Mouse (Mus musculus) R1 (cell line): ENCODE measurements around the gene Cyp8b1.
A peak's percentile ranks its signal among the peaks of the same experiment; 100 is the strongest.

Source experiments
- DNase-seq: peaks from one replicate; pipeline ENCODE4 v3.0.0-alpha.2; 2018; ENCODE audit warnings: low read depth, low spot score

Cyp8b1 gene

DNA sequence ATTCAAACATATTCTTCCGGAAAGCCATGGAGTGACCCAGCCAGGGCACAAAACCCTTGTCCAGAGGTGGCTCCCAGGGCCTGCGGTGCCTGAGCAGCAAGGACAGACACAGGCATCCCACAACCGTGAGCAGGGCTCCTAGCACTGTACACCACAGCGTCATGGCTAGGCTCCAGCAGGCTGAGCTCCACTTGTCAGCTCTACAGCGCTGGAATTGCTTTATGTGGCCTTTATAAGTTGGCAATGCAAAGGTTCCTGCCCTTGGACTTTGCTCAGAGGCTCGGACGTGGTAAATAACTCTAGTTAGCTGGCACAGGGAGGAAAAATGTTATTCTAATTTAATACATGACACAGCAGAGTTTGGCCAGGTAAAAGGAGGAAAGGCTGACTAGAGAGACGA, at the start of gene Cyp8b1:
Gene Cyp8b1, minus strand, starts transcription at position 204 of the 400 bp plus-strand sequence.
- DNase-seq, result no peak

DNA sequence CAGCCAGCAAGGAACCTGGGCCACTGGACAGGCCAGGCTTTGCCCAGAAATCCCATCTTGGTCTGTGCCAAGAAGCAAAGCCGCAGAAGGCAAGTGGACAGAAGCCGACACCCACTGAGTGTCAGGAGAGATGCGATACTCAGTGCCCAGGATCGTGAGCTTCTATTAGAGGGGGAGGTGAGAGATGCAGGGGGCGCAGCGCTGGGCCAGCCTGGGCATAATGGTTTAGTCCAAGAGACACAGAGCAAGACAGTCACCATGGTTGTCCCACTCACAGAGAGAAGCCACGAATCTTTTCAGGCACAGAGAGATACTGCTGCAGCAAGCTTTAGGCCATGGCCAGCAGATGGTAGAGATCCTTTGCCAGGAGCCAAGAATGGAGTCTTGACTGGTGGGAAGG, 48.8 kb upstream of the Cyp8b1 start:
- no peak for DNase-seq

DNA sequence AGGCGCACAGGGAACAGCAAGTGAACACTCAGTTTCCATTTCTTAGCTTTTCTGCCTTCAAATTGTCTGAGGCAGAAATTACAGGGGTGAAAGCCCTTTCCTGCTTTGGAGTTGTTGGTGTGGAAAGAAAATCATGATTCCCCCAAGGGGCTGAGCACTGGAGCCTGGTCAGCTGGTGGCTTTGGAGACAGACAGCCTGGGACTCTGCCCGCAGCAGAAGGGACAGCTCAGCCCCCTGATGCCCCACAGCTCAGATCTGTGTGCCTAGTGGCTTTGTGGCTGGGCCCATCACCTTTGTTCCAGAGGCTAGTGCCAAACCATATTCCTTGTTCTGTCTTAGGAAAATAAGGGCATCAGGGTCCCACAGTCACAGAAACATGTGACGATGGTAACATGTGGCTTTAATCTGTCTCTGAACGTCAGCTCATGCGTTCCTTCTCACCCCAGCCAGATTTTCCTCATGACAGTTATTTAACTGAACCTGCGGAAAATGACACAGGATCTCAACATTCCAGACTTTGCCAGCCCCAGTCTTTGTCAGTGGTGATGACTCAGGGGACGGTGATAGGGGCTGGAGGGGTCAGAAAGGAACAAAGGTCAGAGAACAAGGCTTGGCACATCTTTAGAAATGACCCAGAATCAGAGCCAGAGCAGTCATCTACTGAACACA, 44.0 kb upstream of the Cyp8b1 start:
- no peak for DNase-seq

DNA sequence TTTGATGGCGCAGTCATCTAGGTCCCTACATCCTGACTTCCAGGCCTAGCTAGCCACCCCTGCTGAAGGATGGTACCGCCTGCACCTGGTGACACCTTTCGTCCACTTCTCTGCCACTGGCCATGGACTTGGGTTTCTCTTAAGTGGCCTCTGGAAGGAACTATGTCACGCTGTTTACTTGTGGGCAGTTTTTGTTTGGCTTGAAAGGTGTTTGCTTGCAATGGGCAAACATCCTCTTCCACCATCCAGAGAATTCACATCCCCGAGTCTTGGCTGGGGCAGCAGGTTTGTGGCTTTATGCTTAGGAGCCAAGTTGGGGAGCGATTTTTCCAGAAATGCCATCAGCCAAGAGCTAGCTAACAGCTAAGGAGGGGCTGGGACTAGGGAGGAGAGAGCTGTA, 36.5 kb upstream of the Cyp8b1 start:
- DNase-seq, result no peak

DNA sequence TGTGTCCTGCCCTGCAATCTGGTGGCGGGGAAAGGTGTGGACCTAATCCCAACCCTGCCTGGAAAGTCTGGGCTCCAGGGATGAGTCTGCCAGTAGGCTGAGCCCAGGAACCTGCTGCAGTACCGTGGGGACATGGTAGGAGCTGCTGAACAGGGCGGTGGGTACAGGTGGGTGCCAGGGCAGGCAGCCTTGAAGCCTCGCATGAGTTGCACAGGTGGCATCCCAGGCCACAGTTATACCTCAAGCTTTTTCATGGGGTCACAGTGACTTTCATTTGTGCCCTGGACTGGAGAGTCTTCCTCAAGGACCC, 35.0 kb upstream of the Cyp8b1 start:
- no peak for DNase-seq

DNA sequence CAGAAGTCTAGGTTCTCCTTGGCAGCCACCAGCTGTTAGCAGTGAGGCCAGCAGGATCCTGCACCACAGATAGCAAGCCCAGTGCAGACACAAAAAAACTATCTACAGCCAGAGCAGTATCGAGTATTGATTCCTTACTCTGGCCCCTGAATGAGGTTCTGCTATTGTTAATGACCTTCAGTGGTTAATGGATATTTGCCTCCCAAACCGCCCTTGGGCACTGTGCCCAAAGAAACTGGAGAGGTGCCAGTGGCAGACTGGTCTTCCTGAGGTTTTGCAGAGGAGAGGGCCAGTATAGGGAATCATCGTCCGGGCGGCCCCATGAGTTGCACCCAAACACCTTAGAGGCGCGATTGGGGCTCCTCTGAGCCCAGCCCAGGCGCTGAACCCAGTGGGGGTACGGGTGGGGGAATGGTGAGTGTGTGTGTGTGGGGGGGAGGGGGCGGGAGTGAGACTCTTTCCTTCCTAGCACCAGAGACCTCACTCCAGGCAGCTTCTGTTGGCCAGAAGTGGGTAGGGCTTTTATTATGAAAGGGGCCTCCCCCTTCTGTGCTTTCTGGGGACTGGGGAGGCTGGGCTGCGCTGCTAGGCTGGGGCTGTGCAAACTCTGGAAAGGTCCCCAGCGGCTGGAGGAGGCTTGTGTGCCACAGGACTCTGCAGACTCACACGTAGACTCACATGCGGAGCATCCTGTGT, 34.5 kb upstream of the Cyp8b1 start, which contains the start of gene Fam198a:
Gene Fam198a, plus strand, starts transcription at position 571 of the 696 bp plus-strand sequence.
- peak; percentile 46 for DNase-seq

DNA sequence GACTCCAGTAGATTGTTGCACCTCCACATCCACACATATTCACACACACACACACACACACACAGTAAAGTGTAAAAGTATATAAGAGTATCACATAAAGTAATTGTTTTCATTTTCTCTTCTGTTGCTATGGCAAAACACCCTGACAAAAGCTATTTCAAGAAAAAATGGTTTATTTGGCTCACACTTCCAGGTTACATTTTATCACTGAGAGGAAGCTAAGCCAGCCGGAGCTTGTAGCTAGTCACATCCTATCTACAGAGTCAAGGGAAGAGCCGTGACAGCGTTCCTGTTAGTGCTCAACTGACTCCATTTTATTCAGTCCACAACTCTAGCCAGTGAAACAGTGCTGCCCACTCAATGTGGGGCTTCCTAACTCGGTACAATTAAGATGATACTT, 32.3 kb upstream of the Cyp8b1 start:
- DNase-seq, result no peak

DNA sequence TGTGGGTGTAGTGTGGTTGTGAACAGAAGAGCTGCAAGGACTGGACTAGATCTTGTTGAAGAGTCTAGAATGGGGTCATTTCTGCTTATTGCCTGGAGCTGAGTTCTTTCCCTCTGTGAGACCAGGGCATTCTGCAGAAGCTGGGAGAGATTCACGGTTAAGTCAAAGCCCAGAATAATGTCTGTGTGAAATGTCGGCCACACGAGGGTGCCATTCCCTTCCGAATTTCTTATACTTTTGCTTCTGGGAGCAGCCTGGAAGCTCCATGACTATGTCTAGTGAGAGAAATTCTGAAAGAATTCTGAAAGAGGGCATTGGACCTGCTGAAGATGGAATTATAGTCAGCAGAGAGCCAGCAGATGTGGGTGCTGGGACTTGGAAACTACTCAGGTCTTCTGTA, 31.7 kb upstream of the Cyp8b1 start:
- peak; percentile 14 for DNase-seq

DNA sequence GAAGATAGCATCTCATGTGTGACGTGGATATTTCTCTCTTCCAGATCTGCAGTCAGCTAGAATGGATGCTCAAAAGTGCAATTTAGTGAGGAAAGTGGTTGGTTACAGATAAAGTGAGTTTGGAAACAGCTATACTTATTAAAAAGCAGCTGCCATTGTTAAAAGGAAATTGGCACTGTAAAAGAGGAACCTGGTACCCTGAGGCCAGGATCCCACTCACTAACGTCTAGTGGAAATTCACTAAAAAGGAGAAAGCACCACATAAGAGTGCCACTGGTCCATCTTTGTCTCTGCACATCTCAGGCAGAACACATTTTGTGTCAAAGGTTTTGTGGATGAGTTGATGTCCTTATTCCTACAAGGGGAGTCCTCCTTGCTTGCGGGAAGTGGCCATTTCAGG, 27.5 kb upstream of the Cyp8b1 start:
- DNase-seq, result no peak

DNA sequence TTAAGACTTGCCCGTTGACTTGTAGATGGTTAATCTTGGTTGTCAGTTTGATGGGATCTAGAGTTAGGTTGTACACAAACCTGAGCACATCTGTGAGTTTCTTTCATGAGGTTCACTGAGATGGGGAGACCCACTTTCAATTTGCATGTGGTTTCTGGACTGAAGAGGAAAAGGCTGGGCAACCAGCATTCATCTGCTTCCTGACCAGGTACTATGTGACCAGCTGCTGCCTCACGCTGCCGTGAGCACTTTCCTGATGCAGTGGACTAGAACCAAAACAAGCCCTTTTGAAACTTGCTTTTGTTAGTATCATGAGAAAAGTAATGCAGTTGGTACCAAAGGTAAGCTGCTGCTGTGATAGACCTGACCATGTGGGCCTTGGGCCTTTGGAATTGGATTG, 26.9 kb upstream of the Cyp8b1 start:
- DNase-seq, result no peak

DNA sequence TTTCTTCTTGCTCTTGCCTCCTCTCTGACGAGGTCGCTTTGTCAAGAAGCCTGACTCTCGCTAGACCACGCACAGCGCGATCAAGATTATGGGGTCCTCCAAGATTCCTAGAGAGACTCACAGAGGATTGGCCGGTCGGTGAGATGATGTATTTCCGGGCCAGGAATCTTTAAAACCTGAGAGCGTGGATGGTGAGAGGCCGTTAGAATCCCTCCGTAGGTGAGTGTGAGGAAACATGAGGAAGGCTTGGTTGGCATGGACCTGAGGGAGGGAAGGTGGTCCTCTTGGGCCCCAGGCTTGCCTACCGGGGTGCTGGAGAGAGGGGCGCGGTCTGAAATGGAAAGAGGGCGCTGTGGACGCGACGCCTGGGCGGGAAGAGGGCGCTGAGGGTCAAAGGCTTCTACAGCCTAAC, 21.8 kb upstream of the Cyp8b1 start:
- peak; percentile 16 for DNase-seq

DNA sequence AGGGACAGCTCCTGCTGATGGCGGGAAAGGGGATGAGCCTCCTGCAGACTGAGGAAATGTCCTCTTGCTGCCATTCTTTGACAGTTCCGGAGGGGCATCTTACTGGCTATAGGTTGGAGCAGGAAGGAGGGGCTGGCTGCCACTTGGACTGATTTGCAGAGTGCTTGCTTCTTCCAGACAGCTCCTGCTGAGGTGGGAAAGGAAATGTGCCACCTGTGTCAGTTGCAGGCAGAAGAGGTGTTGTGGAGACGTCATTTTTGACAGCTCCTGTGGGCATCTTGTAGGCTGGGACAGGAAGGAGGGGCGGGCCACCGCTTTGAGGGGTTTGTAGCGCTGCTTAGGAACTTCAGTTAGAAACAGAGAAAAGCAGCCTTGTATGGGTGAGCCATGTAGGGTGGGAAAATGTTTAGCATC, 21.4 kb upstream of the Cyp8b1 start:
- DNase-seq, result no peak

DNA sequence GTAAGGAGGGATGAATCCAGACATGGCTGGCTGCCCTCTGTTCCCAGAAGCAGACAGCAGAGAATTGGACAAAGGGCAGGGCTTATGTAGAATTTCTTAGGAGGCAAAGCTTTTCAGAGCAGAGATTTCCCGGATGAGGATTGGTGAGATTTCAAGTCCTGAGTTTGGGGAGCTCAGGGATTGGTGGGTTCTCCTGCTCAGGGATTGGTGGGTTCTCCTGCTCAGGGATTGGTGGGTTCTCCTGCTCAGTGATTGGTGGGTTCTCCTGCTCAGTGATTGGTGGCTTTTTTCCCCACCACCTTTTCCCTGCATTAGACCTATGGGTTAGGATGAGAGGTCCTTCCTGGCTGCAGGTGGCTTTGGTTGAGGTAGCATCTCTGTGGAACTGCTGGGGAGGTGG, 20.8 kb upstream of the Cyp8b1 start:
- peak; percentile 74 for DNase-seq

DNA sequence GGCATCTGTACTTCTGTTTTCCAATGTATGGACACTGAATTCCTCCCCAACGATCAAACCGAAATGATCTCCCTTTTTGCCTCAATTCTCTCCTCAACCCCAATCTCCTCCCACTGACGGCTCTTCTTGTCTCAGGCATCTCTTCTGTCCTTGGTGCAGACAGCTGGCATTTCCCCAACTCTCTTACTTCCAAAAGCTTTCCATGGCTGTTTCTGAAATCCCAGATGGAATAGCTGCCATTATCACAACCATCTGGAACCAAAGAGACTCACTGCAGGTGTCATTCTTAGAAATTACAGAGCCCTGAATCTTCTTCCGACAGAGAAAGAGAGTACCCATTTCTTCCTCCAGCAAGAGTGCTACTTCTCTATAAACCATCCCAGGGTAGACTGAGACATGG, 18.8 kb upstream of the Cyp8b1 start:
- DNase-seq, result no peak

DNA sequence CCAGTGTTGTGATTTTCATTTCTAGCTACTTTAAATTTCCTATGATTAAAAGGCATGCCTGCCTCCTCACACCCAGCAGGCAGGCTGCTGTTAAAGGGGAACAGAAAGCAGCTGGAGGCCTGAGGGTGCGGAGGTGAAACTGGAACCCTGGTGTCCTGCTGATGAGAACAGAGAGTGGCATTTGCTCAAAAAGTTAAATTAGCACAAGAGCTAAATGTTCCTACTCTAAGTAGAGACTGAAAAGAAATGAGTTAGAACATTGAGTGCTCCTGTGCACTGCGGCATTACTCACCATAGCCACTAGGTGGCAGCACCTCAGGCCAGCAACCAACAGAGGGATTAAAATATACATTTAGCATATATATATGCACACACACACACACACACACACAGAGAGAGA, 12.4 kb upstream of the Cyp8b1 start:
- DNase-seq, result peak; percentile 55

DNA sequence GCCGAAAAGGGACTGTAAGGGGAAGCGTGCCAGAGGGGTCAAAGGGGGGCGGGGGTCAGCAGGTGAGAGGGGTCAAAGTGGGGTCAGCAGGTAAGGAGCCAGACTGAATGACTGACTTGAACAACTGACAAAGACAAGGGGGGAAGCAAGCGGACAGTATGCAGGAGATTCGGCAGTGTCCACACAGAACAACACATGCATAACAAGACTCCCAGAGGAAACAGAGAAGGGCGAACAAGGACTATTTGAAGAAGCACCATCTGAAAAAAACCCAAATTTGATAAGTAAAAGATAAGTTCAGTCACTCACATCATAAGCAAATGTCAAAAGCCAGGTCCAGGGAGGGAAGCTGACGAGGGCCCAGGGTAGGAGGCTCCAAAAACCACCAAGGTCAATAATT, 11.6 kb upstream of the Cyp8b1 start:
- no peak for DNase-seq

DNA sequence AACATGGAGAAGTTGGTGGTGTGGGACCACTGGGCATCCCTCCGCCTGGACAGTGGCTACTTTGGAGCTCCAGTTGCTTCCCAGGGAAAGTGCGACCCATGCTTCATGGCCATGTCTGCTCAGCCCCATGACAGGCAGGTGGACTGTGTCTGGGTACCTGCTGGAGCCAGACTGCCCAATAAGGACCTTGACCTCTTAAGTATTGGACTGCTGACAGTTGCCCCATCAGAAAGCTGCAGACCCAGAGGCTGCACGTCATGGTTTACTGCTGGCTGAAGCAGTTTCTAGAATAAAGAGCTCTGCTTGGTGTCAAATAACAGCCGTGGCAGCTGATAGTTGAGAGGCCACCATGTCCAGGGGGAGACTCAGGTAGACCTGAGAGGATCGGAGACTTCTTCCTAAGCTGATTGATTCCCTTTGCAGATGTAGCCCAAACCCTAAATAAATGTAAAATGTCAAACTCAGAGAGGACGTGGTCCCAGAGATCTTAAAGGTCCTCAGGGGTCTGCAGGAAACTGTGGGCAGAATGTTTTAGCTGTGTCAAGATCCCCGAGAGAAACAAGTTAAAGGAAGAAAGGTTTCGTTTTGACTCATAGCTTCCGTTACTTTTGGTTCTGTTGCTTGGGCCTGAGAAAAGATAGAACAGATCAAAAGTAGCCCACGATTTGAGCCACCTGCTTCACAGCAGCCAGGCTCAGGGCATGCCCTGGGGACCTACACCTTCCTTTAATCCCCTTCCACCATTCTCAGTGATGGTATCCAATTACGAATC, 10.7 kb upstream of the Cyp8b1 start:
- no peak for DNase-seq

DNA sequence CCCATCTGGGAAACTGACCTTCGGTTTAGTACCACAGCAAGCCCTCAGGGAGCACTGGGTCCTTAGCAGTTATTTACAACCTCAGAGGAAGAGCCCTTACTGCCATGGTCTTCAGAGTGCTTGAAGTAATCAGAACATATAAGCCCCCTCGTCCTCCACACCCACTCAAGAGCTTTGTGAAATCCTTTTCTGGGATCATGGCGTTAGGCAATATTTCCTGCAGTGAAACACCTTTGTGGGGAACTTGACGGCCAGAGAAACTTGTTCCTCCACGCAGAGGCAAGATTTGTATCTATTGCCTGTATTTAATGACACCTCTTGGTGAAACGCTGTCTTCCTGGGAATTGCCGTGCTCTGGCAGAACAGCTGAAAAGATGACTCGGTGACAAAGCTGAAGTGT, 9.9 kb upstream of the Cyp8b1 start:
- no peak for DNase-seq

DNA sequence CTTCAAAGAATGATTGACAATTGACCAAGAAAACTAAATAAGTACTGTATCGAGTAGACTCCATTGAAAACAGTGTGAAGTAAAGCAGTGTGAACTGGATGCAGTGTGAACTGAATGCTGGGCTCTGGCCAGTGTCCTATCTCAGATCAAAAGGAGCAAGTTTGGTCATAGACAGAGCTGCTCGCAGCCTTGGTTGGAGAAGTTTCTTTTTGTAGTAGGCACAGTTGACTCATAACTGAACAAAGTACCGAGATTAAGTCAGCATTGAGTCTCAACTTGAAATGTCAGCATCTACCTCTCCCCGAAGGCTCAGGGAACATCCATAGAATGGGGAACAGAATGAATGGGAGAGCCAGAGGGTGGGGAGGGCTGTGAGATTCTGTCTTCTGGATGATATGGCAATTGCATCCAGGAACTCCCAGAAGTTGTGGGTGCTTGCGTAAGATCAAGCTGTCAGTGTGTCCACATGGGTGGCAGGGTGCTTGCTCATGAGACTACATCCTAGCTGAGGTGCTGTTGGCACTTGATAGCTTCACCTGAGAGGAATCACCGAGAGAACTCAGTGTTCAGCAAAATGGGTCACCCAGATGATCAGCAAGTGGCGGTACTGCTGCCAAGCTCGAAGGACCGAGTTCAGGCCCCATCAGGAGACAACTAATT, 8.9 kb upstream of the Cyp8b1 start:
- no peak for DNase-seq

DNA sequence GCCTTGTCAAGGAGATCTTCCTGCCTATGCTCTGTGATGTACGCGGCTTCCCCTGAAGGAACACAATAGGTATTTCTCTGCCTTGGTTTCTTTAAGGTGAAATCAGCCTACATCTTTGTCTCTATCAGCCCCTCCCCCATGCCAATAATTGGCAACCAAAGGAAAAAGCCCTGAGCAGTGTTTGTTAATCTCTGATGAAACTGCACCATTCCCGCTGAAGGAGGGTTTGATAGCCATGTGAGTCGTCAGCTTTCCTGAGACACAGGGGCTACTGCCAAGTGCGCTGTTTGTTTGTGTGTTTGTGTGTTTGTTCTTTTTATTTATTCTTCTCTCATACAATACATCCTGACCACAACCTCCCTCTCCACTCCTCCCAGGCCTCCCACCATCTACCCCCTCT, 7.8 kb upstream of the Cyp8b1 start:
- DNase-seq, result no peak

DNA sequence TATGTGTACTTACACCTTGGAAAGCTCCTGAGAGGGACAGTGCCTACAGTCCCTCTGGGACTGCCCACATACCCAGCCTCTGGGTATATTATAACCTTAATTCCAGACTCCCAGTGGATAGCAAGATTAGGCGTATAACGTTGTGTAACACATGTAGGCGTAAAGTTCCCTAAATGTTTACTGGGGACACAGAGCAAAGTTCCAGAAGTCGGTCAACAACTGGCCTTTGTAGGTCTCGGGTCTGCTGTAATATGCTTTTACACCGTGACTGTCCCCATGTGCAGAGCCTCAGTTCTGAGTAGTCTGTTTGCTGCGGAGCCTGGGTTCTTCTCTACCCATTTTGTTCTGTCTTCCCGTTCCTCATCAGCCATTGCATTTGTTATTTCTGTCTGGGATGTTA, 7.3 kb upstream of the Cyp8b1 start:
- no peak for DNase-seq

DNA sequence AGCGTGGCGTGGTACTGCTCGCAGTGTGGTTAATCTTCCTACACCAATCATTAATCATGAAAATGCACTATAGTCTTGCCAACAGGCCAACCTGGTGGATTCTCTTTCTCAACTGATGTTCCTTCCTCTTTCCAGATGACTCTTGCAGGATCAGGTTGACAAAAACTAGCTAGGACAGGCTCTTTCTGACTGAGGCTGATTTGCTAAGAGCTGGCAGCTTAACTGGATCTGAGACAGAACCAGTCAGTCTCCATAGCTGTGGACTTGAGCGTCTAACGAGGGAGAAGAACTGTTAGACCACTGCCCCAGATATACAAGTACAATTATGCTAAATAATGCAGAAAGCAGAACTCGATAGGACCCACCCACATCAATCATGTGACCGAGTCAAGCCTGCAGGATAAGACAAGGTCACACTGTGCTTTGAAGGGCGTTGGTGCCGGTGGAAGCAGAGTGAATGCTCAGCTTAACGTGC, 3.0 kb upstream of the Cyp8b1 start:
- DNase-seq, result peak; percentile 40
